Mouse (Mus musculus) forebrain, embryonic 13.5 days (tissue): ENCODE data around the gene Mrpl23. TPM values are rescaled to one million over a fixed set of nuclear protein-coding genes. Genes with fewer than 3 reads are reported as not detected.

Experiments used
- ATAC-seq: fragments of 200-750 bp; cut with Nextera tagmentation; 2 replicates; pipeline ENCODE4 v1.8.0; 2017
- H3K27ac ChIP-seq: fragments of 300-500 bp; sonication (generic); 2 replicates; pipeline ENCODE4 v1.5.1; 2015; ENCODE audit warnings: inconsistent platforms, mild to moderate bottlenecking, moderate library complexity
- H3K27me3 ChIP-seq: fragments of 300-500 bp; sonication (generic); 2 replicates; pipeline ENCODE4 v1.6.1; 2015; ENCODE audit warnings: mild to moderate bottlenecking, inconsistent platforms
- H3K36me3 ChIP-seq: fragments of 300-500 bp; sonication (generic); 2 replicates; pipeline ENCODE4 v1.6.1; 2015; ENCODE audit warnings: mild to moderate bottlenecking, inconsistent platforms; ENCODE audit not compliant: poor library complexity, severe bottlenecking
- H3K4me1 ChIP-seq: fragments of 300-500 bp; sonication (generic); 2 replicates; pipeline ENCODE4 v1.6.1; 2015; ENCODE audit warnings: inconsistent platforms
- H3K4me2 ChIP-seq: fragments of 300-500 bp; sonication (generic); 2 replicates; pipeline ENCODE4 v1.6.1; 2015; ENCODE audit warnings: inconsistent platforms, mild to moderate bottlenecking, moderate library complexity
- H3K4me3 ChIP-seq: fragments of 300-500 bp; sonication (generic); 2 replicates; pipeline ENCODE4 v1.5.1; 2015; ENCODE audit warnings: mild to moderate bottlenecking, inconsistent platforms
- H3K9ac ChIP-seq: fragments of 300-500 bp; sonication (generic); 2 replicates; pipeline ENCODE4 v1.6.1; 2015; ENCODE audit warnings: mild to moderate bottlenecking, inconsistent platforms
- H3K9me3 ChIP-seq: fragments of 300-500 bp; sonication (generic); replicated peaks from 2 replicates; pipeline ENCODE4 v1.6.1; 2016; ENCODE audit warnings: inconsistent platforms
- WGBS: fragments of 180-500 bp; shearing (Covaris S2); methylation state at CpG from one replicate; pipeline ENCODE4 v1.1.7; 2015; 5-methylcytosine and 5-hydroxymethylcytosine counted together
- microRNA counts: library from miRNA; unstranded; fragments of <30 nt; microRNA quantifications from one replicate; lab custom pipeline; 2016
- microRNA-seq: library from miRNA; unstranded; fragments of <30 nt; microRNA quantifications from one replicate; pipeline ENCODE4, GENCODE M21; 2016
- polyA plus RNA-seq: library from polyadenylated mRNA; unstranded; fragments of >200 nt; fragmentation: Nextera tagmentation; extraction: Ambion mirVana; gene quantifications from 2 replicates; pipeline ENCODE4 v1.2.1, GENCODE M21; 2015

The Mrpl23 gene
- polyA plus RNA-seq, 1 experiment from 2014 or later: 16.5 TPM

DNA sequence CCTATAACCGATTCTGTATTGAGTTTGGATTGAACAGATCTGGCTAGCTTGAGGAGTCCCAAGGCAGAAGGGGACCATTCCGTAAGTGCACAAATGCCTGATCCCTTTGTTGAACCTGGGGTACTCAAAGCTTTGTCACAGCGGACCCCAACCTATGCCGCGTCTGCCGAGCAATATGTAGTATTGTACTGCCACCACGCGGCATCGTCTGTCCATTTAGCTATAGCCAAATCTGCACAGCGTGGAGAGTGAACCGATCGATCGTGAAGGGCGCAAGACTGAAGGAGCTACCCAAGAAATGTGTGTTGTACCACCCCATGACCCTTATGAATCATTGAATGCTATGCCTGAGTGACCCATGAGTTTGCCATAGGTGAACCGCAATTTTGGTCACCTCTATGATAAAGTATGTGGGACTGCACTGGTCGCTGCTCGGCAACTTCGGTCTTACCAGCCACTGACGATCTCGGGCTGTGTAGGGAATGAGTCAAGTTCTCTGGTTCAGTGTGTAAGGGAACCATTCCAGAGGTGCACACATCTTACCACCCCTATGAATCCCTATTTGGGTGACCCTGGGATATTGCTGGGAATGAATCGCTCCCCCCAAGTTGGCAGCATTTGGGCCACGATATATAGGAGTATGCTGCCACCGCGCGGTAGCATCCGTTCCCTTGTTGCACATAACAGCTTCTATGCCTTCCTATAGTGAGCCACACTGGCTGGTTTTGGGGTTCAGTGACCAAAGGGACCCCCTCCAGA is 47.8 kb downstream of the Mrpl23 start:
- H3K27ac ChIP-seq: no peak overlapping the region
- H3K27me3 ChIP-seq: no peaks in the 10 kb centered on the region
- H3K4me1 ChIP-seq: peaks cover 5% of the 10 kb centered on the region; the same call in 1 of the 2 replicates
- ATAC-seq: peak; percentile 61
- peak overlapping the region; percentile 10; the same call in 1 of the 2 replicates for H3K9ac ChIP-seq
- 56% methylated on average over 26 of the region's 26 CpGs for WGBS
- peak overlapping the region; percentile 36 for H3K4me3 ChIP-seq
- no peaks in the 10 kb centered on the region for H3K36me3 ChIP-seq
- H3K4me2 ChIP-seq: peak overlapping the region; percentile 64
- peaks cover 10% of the 10 kb centered on the region; the same call in 1 of the 2 replicates for H3K9me3 ChIP-seq

DNA sequence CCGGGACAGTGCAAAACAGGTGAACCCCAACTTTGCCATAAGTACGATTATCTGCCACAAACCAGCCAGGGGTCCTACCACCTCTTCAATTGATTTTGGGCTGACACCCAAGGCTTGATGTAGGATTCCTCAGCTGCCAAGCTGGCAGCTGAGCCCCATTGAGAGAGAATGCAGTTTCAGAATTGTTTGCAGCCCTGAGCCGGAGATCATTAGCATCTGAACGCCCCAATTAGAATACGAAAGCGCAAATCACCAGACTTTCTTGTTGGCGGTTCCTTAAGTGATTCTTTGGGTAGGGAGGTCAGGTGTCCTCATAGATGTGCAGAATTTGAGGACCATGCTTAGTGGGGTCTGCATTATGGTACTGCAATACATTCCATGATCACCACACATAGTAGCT is 48.7 kb downstream of the Mrpl23 start:
- 0 out of 2 replicates have a peak overlapping the region, but pooled peaks have one; percentile 21 for H3K4me3 ChIP-seq

DNA sequence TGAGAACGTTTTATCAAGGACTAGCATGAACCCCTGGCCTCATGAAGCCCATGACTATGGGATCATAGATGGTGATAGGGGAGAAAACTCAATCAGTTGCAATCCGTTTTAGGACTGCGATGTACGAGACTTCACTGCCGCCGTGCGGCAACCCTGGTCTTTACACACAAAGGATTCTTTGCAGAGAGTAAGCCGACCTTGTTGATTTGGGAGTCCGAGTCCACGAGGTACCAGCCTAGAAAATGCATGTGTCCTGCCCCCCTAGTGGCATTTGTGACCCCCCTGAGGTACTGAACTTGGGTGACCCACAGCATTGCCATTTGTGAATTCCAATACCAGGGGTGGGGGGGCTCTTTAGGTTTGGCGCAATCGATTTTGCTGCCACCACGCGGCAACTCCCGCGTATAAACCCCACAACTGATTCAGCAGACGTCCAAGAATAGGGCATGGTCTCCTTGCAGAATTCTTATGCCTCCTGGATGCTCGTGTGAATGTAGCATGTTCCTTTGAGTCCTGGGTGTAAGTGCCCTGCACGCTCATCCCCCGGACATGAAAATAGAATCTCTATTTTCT is 49.3 kb downstream of the Mrpl23 start:
- ATAC-seq: peak; percentile 38; the same call in 1 of the 2 replicates
- 47% methylated on average over 20 of the region's 20 CpGs for WGBS
- peaks cover 5% of the 10 kb centered on the region; the same call in 1 of the 2 replicates for H3K4me1 ChIP-seq

More for the DNA sequence above, 48.7 kb downstream of the Mrpl23 start:
- ATAC-seq: peak; percentile 42; the same call in 1 of the 2 replicates
- Histone ChIP-seq H3K27ac (no peak overlapping the region), H3K4me2 (peak overlapping the region; percentile 64), H3K9ac (no peak overlapping the region), H3K4me1 (peaks cover 5% of the 10 kb centered on the region; the same call in 1 of the 2 replicates), H3K27me3 (no peaks in the 10 kb centered on the region), H3K36me3 (no peaks in the 10 kb centered on the region), H3K9me3 (peaks cover 10% of the 10 kb centered on the region; the same call in 1 of the 2 replicates)
- 55% methylated on average over 7 of the region's 7 CpGs for WGBS

DNA sequence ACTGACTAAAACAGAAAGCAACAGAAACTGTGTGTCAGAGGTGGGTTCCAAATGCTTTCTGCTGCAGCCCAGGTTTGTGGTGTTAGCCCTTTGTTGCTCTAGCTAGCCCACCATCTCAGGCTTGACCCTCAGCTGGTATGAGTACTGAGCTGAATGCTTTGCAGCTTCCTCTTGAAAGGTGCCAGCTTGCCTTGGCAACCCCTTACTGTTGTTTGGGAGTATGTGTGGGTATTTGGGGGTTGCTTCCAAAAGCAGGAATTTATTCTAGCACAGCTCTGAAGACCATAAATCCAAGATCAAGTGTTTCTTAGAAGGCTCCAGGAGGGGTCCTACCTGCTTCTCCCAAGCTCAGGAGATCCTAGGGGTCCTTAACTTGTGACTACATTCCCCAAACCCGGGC is 52.4 kb downstream of the Mrpl23 start:
- H3K36me3 ChIP-seq: no peaks in the 10 kb centered on the region
- 60% methylated on average over 1 of the region's 1 CpGs for WGBS
- ATAC-seq: no peak
- H3K27me3 ChIP-seq: no peaks in the 10 kb centered on the region
- no peak overlapping the region for H3K27ac ChIP-seq
- H3K9ac ChIP-seq: no peak overlapping the region
- no peak overlapping the region for H3K4me3 ChIP-seq
- peaks cover 5% of the 10 kb centered on the region; the same call in 1 of the 2 replicates for H3K4me1 ChIP-seq
- H3K4me2 ChIP-seq: no peak overlapping the region
- peaks cover 9% of the 10 kb centered on the region; the same call in 1 of the 2 replicates for H3K9me3 ChIP-seq

More for the DNA sequence above, 49.3 kb downstream of the Mrpl23 start:
- no peaks in the 10 kb centered on the region for H3K36me3 ChIP-seq
- H3K27me3 ChIP-seq: no peaks in the 10 kb centered on the region
- no peak overlapping the region for H3K27ac ChIP-seq
- H3K4me3 ChIP-seq: peak overlapping the region; percentile 21; the same call in 1 of the 2 replicates
- H3K9me3 ChIP-seq: peaks cover 10% of the 10 kb centered on the region; the same call in 1 of the 2 replicates
- H3K9ac ChIP-seq: no peak overlapping the region
- H3K4me2 ChIP-seq: peak overlapping the region; percentile 64

DNA sequence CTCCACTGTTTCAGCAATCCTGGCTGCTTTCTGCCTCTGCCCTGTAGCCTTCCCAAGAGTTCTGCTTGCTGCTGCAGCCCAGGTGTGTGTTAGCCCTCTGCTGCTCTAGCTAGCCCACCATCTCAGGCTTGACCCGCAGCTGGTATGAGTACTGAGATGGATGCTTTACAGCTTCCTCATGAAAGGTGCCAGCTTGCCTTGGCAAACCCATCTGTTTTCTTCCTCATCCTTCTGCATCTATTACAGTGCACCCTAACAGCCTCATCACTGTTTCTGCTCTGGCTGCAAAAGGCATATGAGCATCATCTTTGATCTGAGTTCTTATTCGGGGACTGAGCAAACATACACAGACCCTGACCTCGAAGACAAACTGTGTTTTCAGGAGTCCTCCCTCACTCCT is 53.4 kb downstream of the Mrpl23 start:
- H3K27me3 ChIP-seq: no peaks in the 10 kb centered on the region
- 90% methylated on average over 3 of the region's 3 CpGs for WGBS
- H3K36me3 ChIP-seq: no peaks in the 10 kb centered on the region
- no peak overlapping the region for H3K4me3 ChIP-seq
- H3K4me1 ChIP-seq: peaks cover 3% of the 10 kb centered on the region; the same call in 1 of the 2 replicates
- H3K9me3 ChIP-seq: 0 out of 2 replicates have a peak, but pooled peaks cover 6% of the 10 kb centered on the region
- H3K27ac ChIP-seq: no peak overlapping the region
- no peak for ATAC-seq
- H3K9ac ChIP-seq: no peak overlapping the region
- H3K4me2 ChIP-seq: no peak overlapping the region

DNA sequence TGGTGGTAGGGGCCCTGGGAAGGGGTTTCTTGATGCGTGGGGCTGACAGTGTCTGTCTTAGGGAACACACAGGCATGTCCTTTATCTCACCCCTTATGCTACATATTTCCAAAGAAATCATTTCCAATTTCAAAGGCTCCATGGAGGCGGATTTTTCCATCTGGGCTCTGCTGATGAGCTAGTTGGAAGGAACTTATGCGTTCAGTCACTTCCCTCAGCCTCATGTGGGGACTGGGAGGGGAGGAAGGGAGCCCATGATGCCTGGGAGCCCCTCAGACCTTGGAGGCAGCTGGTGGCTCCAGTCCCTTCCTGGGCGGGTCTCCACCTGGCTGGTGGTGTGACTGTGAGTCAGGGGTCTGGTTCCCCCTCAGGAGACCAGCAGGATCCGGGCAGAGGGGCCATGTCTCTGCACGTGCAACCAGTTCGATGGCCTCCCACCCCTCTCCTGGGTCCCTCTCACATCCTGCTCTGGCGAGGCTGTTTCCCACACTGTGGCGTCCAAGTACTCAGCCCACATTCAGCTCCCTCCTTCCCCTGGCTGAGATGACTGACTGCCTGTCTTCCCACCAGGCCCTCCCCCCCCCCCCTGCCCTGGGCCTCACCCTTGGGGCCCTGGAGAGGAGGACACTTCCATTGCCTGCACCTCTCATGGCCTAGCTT is 55.9 kb downstream of the Mrpl23 start:
- Histone ChIP-seq H3K4me2 (no peak overlapping the region), H3K4me3 (no peak overlapping the region), H3K36me3 (no peaks in the 10 kb centered on the region), H3K27me3 (no peaks in the 10 kb centered on the region), H3K9me3 (no peaks in the 10 kb centered on the region), H3K4me1 (no peaks in the 10 kb centered on the region), H3K27ac (no peak overlapping the region), H3K9ac (no peak overlapping the region)
- ATAC-seq: no peak
- WGBS: 81% methylated on average over 9 of the region's 9 CpGs

MicroRNA genes within 50 kb of the gene (microRNA counts, 519-probe panel; counts per million panel counts)
- 177 counts per million, percentile 53 among the panel's probes with 10 or more counts for microRNA mmu-miR-675-3p (lab: Ali Mortazavi, UCI)
- microRNA mmu-miR-675-5p (lab: Ali Mortazavi, UCI): 177 counts per million, percentile 53 among the panel's probes with 10 or more counts

Small RNA genes lying within 50 kb of the gene (microRNA-seq; reads per million reads assigned to microRNA genes)
- 9.4 reads per million, percentile 23 among the genes with 10 or more reads in this experiment for gene Mir675

Other genes with a start within 250 kb of the Mrpl23 start
- gene Krtap5-1, start 235.6 kb upstream of the Mrpl23 start, polyA plus RNA-seq: not detected in 2 replicates
- not detected in 2 replicates for gene Krtap5-4, start 229.1 kb upstream of the Mrpl23 start, polyA plus RNA-seq
- 0.96 and 1.1 TPM in 2 replicates for gene Ifitm10, start 158.9 kb upstream of the Mrpl23 start, polyA plus RNA-seq
- 1.5 TPM in 1 of 2 replicates, not detected in the other for gene Gm49369, start 150.0 kb upstream of the Mrpl23 start, polyA plus RNA-seq
- 145 and 166 TPM in 2 replicates for gene Ctsd, start 144.6 kb upstream of the Mrpl23 start, polyA plus RNA-seq
- not detected in 2 replicates for gene Syt8, start 97.8 kb upstream of the Mrpl23 start, polyA plus RNA-seq
- 0.61 TPM in 1 of 2 replicates, not detected in the other for gene Tnni2, start 90.9 kb upstream of the Mrpl23 start, polyA plus RNA-seq
- gene Lsp1, start 71.9 kb upstream of the Mrpl23 start, polyA plus RNA-seq: 4.2 TPM in 2 replicates
- gene Tnnt3, start 33.9 kb upstream of the Mrpl23 start, polyA plus RNA-seq: 0.28 and 0.77 TPM in 2 replicates
- gene Igf2, start 134.1 kb downstream of the Mrpl23 start, polyA plus RNA-seq: 56.6 and 57.6 TPM in 2 replicates
- 0.05 TPM in 1 of 2 replicates, not detected in the other for gene Gm49394, start 137.3 kb downstream of the Mrpl23 start, polyA plus RNA-seq
- gene Ins2, start 210.7 kb downstream of the Mrpl23 start, polyA plus RNA-seq: not detected in 2 replicates